In the genomic region with DNA sequence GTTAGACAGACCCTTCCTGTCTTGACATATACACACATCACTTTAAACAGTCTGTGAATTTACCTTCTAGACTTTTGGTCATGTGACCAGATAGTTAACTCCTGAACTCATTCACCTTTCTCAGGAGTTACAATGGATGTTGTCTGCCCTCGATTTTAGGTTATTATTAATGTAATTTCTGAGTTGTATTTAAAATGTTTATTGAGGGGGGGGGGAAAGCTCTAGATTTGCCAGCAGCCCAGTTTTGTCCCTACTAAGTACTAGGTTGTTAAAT, we compare ENCODE assay signal across 8 mouse cellular contexts. TPM values are rescaled to one million over a fixed set of nuclear protein-coding genes. Genes with fewer than 3 reads are reported as not detected.
DNase-seq lines count a peak whose midpoint lies in the region; ATAC-seq and TF ChIP-seq lines count a peak whose summit lies in the region.

No protein-coding gene starts in this region.

- H3K4me1 ChIP-seq in heart, embryonic 15.5 days (replicated peaks): peaks cover 26% of the 10 kb centered on the region
- peaks cover 15% of the 10 kb centered on the region for H3K4me1 ChIP-seq in G1E (ENCODE audit: insufficient read depth, low read depth, low read length)
- H3K4me1 ChIP-seq in hindbrain, embryonic 11.5 days (replicated peaks; ENCODE audit: control insufficient read depth, insufficient read depth, low read length): no peaks in the 10 kb centered on the region; the same call in 1 of the 2 replicates
- peaks cover 29% of the 10 kb centered on the region for H3K4me1 ChIP-seq in midbrain, embryonic 10.5 days

- no peaks in the 10 kb centered on the region for H3K9me3 ChIP-seq in heart, embryonic 15.5 days (replicated peaks)
- no peaks in the 10 kb centered on the region for H3K9me3 ChIP-seq in G1E (replicated peaks)
- no peaks in the 10 kb centered on the region for H3K9me3 ChIP-seq in hindbrain, embryonic 11.5 days (ENCODE audit: control insufficient read depth, low read length)
- no peaks in the 10 kb centered on the region for H3K9me3 ChIP-seq in midbrain, embryonic 10.5 days (replicated peaks)

- H3K4me3 ChIP-seq in heart, embryonic 15.5 days: peak overlapping the region; percentile 97
- peak overlapping the region; percentile 94 for H3K4me3 ChIP-seq in G1E (ENCODE audit: low read depth, low read length)
- H3K4me3 ChIP-seq in hindbrain, embryonic 11.5 days (ENCODE audit: low read depth, low read length): peak overlapping the region; percentile 71
- H3K4me3 ChIP-seq in midbrain, embryonic 10.5 days: peak overlapping the region; percentile 90

- peak overlapping the region; percentile 88 for H3K9ac ChIP-seq in heart, embryonic 15.5 days
- H3K9ac ChIP-seq in hindbrain, embryonic 11.5 days (ENCODE audit: low read depth, low read length): peak overlapping the region; percentile 83

- peak overlapping the region; percentile 76 for H3K4me2 ChIP-seq in heart, embryonic 15.5 days
- H3K4me2 ChIP-seq in hindbrain, embryonic 11.5 days (replicated peaks; ENCODE audit: low read depth, low read length): peak overlapping the region; percentile 49

- TF ChIP-seq CTCF in G1E (IDR thresholded peaks at IDR 0.05; ENCODE audit: low read depth, low read length): no peak

- 0% methylated on average over 1 of the region's 1 CpGs for WGBS in heart, embryonic 15.5 days
- 4% methylated on average over 1 of the region's 1 CpGs for WGBS in hindbrain, embryonic 11.5 days
- WGBS in midbrain, embryonic 10.5 days: 9% methylated on average over 1 of the region's 1 CpGs

- DNase-seq in heart, adult 18-20 months: no peak
- DNase-seq in G1E (ENCODE audit: low spot score): no peak
- DNase-seq in hindbrain, embryonic 11.5 days (ENCODE audit: low spot score): no peak
- DNase-seq in midbrain, embryonic 10.5 days (ENCODE audit: low spot score): no peak
- DNase-seq in natural killer cell, adult 2 months (ENCODE audit: low spot score in 2 of 2): no peak
- DNase-seq in ovary, postnatal 10 days (ENCODE audit: low spot score): no peak
- DNase-seq in cerebellum, adult 8-10 months: no peak

- no peak for ATAC-seq in heart, embryonic 15.5 days (replicated peaks; ENCODE audit: insufficient number of reproducible peaks, insufficient read depth, low FRiP score, low read depth)
- no peak for ATAC-seq in G1E (ENCODE audit: extremely low read depth, insufficient number of reproducible peaks, low FRiP score, poor library complexity, severe bottlenecking)
- ATAC-seq in hindbrain, embryonic 11.5 days (ENCODE audit: low FRiP score): no peak

- H3K36me3 ChIP-seq in heart, embryonic 15.5 days: no peaks in the 10 kb centered on the region
- H3K36me3 ChIP-seq in G1E (replicated peaks): peaks cover 8% of the 10 kb centered on the region
- no peaks in the 10 kb centered on the region for H3K36me3 ChIP-seq in hindbrain, embryonic 11.5 days (ENCODE audit: control insufficient read depth, insufficient read depth, low read length)
- H3K36me3 ChIP-seq in midbrain, embryonic 10.5 days: no peaks in the 10 kb centered on the region

- peaks cover 23% of the 10 kb centered on the region for H3K27me3 ChIP-seq in heart, embryonic 15.5 days
- peaks cover 6% of the 10 kb centered on the region; the same call in 1 of the 2 replicates for H3K27me3 ChIP-seq in G1E (ENCODE audit: insufficient read depth, low read length)
- H3K27me3 ChIP-seq in hindbrain, embryonic 11.5 days (ENCODE audit: control insufficient read depth, insufficient read depth, low read length): peaks cover 12% of the 10 kb centered on the region
- H3K27me3 ChIP-seq in midbrain, embryonic 10.5 days (ENCODE audit: low read depth, poor library complexity, severe bottlenecking): peaks cover 38% of the 10 kb centered on the region

- H3K27ac ChIP-seq in heart, embryonic 15.5 days: no peak overlapping the region
- no peak overlapping the region for H3K27ac ChIP-seq in hindbrain, embryonic 11.5 days (ENCODE audit: low read depth, low read length)
- H3K27ac ChIP-seq in midbrain, embryonic 10.5 days (replicated peaks): peak overlapping the region; percentile 93

RNA-seq across cellular contexts. Expression of gene Shox2, which starts 4.7 kb away (rescaled TPM):
- 3.9 and 6.9 TPM in 2 replicates for polyA plus RNA-seq in heart, embryonic 15.5 days (2015; fragmentation: Nextera tagmentation; extraction: Ambion mirVana)
- total RNA-seq in heart, adult 18-20 months (2021): 1 to 10 TPM in 1 of 2 experiments, under 1 TPM in 1; 0.99 to 2.4 TPM
- 3.6 TPM in 2 replicates for total RNA-seq in G1E (2014; fragmentation: Nextera tagmentation)
- 4.2 and 4.9 TPM in 2 replicates for total RNA-seq in G1E (2017)
- polyA plus RNA-seq in G1E (2012): 2.2 and 2.7 TPM in 2 replicates
- 23.7 and 32.7 TPM in 2 replicates for polyA plus RNA-seq in hindbrain, embryonic 11.5 days (2014; fragmentation: Nextera tagmentation; extraction: Ambion mirVana)
- 10.5 and 20.0 TPM in 2 replicates for polyA plus RNA-seq in midbrain, embryonic 10.5 days (2016; fragmentation: Nextera tagmentation; extraction: Ambion mirVana)

RNA-seq across cellular contexts. Expression of gene Rsrc1, which starts 5.0 kb away (rescaled TPM):
- polyA plus RNA-seq in heart, embryonic 15.5 days (2015; fragmentation: Nextera tagmentation; extraction: Ambion mirVana): 19.6 and 21.3 TPM in 2 replicates
- total RNA-seq in heart, adult 18-20 months (2021): 10 to 100 TPM; 10.6 to 13.3 TPM
- total RNA-seq in G1E (2014; fragmentation: Nextera tagmentation) (63.7 and 64.6 TPM in 2 replicates), G1E (2017) (43.0 and 43.2 TPM in 2 replicates)
- 21.3 and 21.9 TPM in 2 replicates for polyA plus RNA-seq in G1E (2012)
- polyA plus RNA-seq in hindbrain, embryonic 11.5 days (2014; fragmentation: Nextera tagmentation; extraction: Ambion mirVana): 45.0 and 47.8 TPM in 2 replicates
- 42.2 and 42.7 TPM in 2 replicates for polyA plus RNA-seq in midbrain, embryonic 10.5 days (2016; fragmentation: Nextera tagmentation; extraction: Ambion mirVana)
